Mouse (Mus musculus) G1E (cell line): ENCODE results near the gene Psat1. TPM values are rescaled to one million over a fixed set of nuclear protein-coding genes. Genes with fewer than 3 reads are reported as not detected.
A peak's percentile ranks its signal among the peaks of the same experiment; 100 is the strongest.

Source experiments
- ATAC-seq: 2 replicates; pipeline ENCODE4 v1.8.0; 2016; ENCODE audit warnings: mild to moderate bottlenecking; ENCODE audit not compliant: insufficient number of reproducible peaks, poor library complexity, low FRiP score, severe bottlenecking; ENCODE audit errors: extremely low read depth
- DNase-seq: peaks from one replicate; pipeline ENCODE4 v3.0.0; 2012; ENCODE audit warnings: low spot score
- H3K27me3 ChIP-seq: 2 replicates; pipeline ENCODE4 v1.6.1; 2012; ENCODE audit warnings: mild to moderate bottlenecking, low read length, inconsistent platforms; ENCODE audit not compliant: insufficient read depth
- H3K36me3 ChIP-seq: replicated peaks from 2 replicates; pipeline ENCODE3; 2012; ENCODE audit warnings: mild to moderate bottlenecking, inconsistent platforms
- H3K4me1 ChIP-seq: 2 replicates; pipeline ENCODE4 v1.6.1; 2012; ENCODE audit warnings: low read depth, low read length, inconsistent platforms, mixed read lengths; ENCODE audit not compliant: insufficient read depth
- H3K4me3 ChIP-seq: 2 replicates; pipeline ENCODE4 v1.5.1; 2012; ENCODE audit warnings: low read depth, mild to moderate bottlenecking, inconsistent platforms, low read length, moderate library complexity, mixed read lengths
- H3K9me3 ChIP-seq: replicated peaks from 2 replicates; pipeline ENCODE4 v1.6.1; 2012; ENCODE audit warnings: inconsistent platforms
- CTCF ChIP-seq: IDR thresholded peaks from 2 replicates; pipeline ENCODE4 v1.5.1; 2012; ENCODE audit warnings: low read depth, low read length, inconsistent platforms, mixed read lengths
- GATA1 ChIP-seq: IDR thresholded peaks from 2 replicates; pipeline ENCODE4 v1.6.1; 2012; ENCODE audit warnings: borderline replicate concordance, low read length, inconsistent platforms, mixed read lengths
- GATA2 ChIP-seq: IDR thresholded peaks from 2 replicates; pipeline ENCODE4 v1.6.1; 2012; ENCODE audit warnings: low read depth, low read length, inconsistent platforms, borderline replicate concordance
- POLR2AphosphoS5 ChIP-seq: IDR thresholded peaks from 2 replicates; pipeline ENCODE4 v1.6.1; 2012; ENCODE audit warnings: low read depth, low read length, inconsistent platforms; ENCODE audit not compliant: insufficient replicate concordance
- TAL1 ChIP-seq: conservative IDR thresholded peaks from 2 replicates; pipeline ENCODE4 v1.6.1; 2012; ENCODE audit warnings: low read depth, low read length, inconsistent platforms, mixed read lengths
- polyA plus RNA-seq: library from polyadenylated mRNA; stranded (reverse); fragments of >175 nt; gene quantifications from 2 replicates; pipeline ENCODE4 v1.2.3, GENCODE M21; 2012
- total RNA-seq, 2 experiments: library from RNA; stranded (forward) in 1 of 2; stranded (reverse) in 1 of 2; fragments of 200-1000 nt in 1 of 2; fragments of >200 nt in 1 of 2; fragmentation: Nextera tagmentation in 1 of 2; gene quantifications; 2 replicates each; pipeline ENCODE4 v1.2.3; 2014 to 2017

The Psat1 gene
- total RNA-seq (2014; fragmentation: Nextera tagmentation), result 142 and 167 TPM in 2 replicates
- 135 and 146 TPM in 2 replicates for total RNA-seq (2017)
- polyA plus RNA-seq, result 24.0 and 27.6 TPM in 2 replicates

DNA sequence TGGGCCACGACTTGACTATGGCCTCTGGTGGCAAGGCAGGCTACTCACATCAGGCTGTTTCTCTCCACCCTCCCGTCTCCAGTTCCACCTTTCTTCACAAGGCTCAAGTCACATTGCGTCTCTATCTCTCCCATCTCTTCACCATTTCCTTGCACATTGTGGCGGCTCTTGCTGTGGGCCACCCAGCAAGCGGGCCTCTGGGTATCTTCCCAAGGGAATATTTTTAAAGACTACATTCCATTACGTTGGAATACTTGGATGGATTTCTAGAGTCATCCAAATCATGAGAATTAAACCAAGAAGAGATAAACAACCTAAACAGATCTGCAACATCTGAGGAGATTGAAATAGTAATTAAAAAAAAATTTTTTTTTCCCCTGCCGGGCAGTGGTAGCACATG is at the start of gene Psat1:
Psat1 (minus strand) TSS at position 101 of the 400 bp plus-strand sequence.
- ATAC-seq, result no peak
- H3K36me3 ChIP-seq, result no peaks in the 10 kb centered on the region
- no peak for DNase-seq
- H3K9me3 ChIP-seq, result no peaks in the 10 kb centered on the region
- H3K4me3 ChIP-seq, result 0 out of 2 replicates have a peak within 1 kb of the TSS, but pooled peaks have one; percentile 16
- peaks cover 9% of the 10 kb centered on the region; the same call in 1 of the 2 replicates for H3K27me3 ChIP-seq
- peaks cover 8% of the 10 kb centered on the region for H3K4me1 ChIP-seq
- TF ChIP-seq CTCF (no peak), GATA1 (no peak), TAL1 (no peak), GATA2 (no peak), POLR2AphosphoS5 (no peak)

DNA sequence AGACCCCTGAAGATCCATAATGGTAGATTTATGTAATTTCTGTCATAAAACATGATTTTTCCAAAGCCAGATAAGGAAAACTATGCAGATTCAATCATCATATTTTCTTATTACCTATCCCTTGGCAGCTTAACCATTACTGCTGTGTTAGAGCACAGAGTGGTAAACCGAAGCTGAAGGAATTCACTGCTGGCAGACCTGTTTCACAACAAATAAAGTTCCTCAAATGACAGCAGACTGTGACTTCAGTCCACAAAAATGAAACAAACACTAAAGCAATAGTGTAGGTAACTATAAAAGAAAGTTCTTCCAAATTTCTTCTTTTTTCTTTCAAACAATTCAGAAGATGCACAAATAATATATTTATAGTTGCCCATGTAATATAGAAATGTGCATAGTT is 43.0 kb upstream of the Psat1 start:
- peaks cover 11% of the 10 kb centered on the region for H3K4me1 ChIP-seq
- no peak overlapping the region for H3K4me3 ChIP-seq
- peaks cover 9% of the 10 kb centered on the region for H3K36me3 ChIP-seq
- H3K9me3 ChIP-seq, result no peaks in the 10 kb centered on the region
- no peak for ATAC-seq
- DNase-seq, result no peak
- H3K27me3 ChIP-seq, result no peaks in the 10 kb centered on the region
- no peak for TF ChIP-seq TAL1
- no peak for TF ChIP-seq GATA2
- TF ChIP-seq POLR2AphosphoS5, result no peak
- TF ChIP-seq CTCF, result no peak
- no peak for TF ChIP-seq GATA1

DNA sequence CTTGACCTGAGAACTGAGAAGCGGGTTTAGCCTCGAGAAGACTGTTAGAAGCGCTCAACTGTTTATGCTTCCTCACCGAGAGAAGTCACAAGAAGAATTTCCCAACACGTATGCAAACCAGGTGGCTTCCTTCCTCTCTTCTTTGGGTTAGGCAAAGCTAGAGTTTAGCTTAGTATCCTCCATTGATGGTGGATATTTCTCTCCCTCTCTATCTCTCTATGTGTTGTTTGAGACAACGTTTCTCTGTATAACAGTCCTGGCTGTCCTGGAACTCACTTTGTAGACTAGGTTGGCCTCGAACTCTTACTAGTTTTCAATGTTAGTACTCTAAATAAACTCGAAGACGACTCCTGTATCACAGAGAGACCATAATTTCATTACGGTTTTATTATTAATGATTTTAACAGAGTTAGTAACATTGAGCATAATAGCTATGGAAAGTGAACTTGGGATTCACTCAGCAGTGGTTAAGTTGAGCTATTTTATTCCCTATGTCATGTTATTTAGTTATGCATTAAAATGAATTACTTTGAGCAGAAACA is 38.1 kb upstream of the Psat1 start:
- DNase-seq (no peak), ATAC-seq (no peak)
- Histone ChIP-seq H3K27me3 (no peaks in the 10 kb centered on the region), H3K9me3 (no peaks in the 10 kb centered on the region), H3K36me3 (peaks cover 29% of the 10 kb centered on the region), H3K4me3 (peak overlapping the region; percentile 99), H3K4me1 (peaks cover 35% of the 10 kb centered on the region)
- no peak for TF ChIP-seq CTCF
- TF ChIP-seq POLR2AphosphoS5, result no peak
- TF ChIP-seq GATA2, result no peak
- TF ChIP-seq TAL1, result no peak
- no peak for TF ChIP-seq GATA1

DNA sequence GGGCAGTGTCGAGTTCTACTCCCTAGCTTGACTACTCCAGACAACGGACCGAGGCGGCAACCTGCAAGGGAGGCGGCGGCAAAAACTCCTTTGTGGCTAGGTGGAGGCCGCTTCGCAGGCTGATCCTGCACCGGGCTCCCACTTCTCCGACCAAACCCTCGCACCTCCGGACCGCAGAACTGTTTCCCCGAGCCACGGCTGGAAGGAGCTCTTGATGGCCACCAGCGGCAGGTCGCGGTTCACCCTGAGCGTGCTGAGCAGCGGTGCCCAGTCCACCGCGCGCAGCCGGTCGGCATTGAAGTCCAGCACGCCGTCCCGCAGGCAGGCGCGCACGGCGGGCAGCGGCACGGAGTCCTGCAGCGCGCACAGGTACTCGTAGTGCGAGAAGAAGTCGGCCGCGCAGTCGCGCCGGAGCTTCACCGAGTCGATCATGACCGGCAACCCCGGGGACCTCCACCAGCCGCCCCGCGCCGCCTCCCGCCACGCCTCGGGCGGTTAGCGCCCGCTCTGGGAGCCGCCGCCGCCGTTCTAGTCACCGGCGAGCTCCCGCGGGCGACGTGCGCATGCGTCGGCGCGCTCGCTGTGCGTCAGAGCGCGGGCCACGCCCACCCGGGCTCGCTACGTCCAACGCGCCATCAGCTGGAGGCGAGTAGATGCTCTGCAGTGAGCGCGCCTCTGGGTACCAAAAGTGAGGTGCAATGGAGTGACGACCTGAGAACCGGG is 37.5 kb upstream of the Psat1 start, which contains the start of gene Cep78:
Cep78 (minus strand) TSS at position 541 of the 723 bp plus-strand sequence.
- DNase-seq (peak; percentile 85), ATAC-seq (peak; percentile 64)
- Histone ChIP-seq H3K9me3 (no peaks in the 10 kb centered on the region), H3K27me3 (no peaks in the 10 kb centered on the region), H3K4me3 (peak within 1 kb of the TSS; percentile 99), H3K36me3 (peaks cover 35% of the 10 kb centered on the region), H3K4me1 (peaks cover 40% of the 10 kb centered on the region)
- TF ChIP-seq GATA1 (no peak), CTCF (no peak), POLR2AphosphoS5 (no peak), TAL1 (no peak), GATA2 (no peak)

DNA sequence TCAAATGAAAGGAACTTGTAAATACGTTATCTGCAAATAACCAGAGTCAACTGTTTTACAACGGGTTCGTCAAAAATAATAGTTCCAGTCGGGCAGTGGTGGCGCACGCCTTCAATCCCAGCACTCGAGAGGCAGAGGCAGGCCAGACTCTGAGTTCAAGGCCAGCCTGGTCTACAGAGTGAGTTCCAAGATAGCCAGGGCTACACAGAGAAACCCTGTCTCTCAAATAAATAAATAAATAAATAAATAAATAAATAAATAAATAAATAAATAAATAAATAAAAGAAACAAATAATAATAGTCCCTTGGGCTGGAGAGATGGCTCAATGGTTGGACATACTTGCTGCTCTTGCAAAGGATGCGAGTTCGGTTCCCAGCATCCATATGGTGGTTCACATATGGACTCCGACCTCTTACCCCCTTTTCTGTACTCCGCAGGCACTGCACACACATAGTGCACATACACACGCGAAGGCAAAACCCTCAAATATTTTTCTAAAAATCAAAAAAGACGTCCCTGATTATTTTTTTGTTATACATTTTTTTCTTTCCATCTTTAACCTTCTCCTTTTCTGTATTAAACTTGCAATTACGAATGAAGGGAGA is 36.7 kb upstream of the Psat1 start:
- H3K27me3 ChIP-seq, result no peaks in the 10 kb centered on the region
- no peaks in the 10 kb centered on the region for H3K9me3 ChIP-seq
- DNase-seq (no peak), ATAC-seq (no peak)
- peaks cover 40% of the 10 kb centered on the region for H3K4me1 ChIP-seq
- peak overlapping the region; percentile 99 for H3K4me3 ChIP-seq
- no peak for TF ChIP-seq CTCF
- TF ChIP-seq GATA2, result no peak
- no peak for TF ChIP-seq TAL1
- TF ChIP-seq POLR2AphosphoS5, result no peak
- TF ChIP-seq GATA1, result no peak
- peaks cover 42% of the 10 kb centered on the region for H3K36me3 ChIP-seq
